Mouse (Mus musculus) heart, adult 9 months (tissue): ENCODE results near the gene Card10.
"Not testable (repeated sequence)": the region's sequence is repeated elsewhere in the genome, so short reads cannot be mapped to it uniquely, and the experiment has no call there.

ENCODE experiments used
- DNase-seq, 2 experiments: peaks; one replicate each; pipeline ENCODE4 v3.0.0; 2022; ENCODE audit warnings: low spot score in 2 of 2

The Card10 gene

GRCm38 (mm10) chr15:78802776-78803391 is at the start of gene Card10:
Gene Card10, minus strand, starts transcription at chr15:78803042.
- peak; percentile 67 to 74 for DNase-seq

GRCm38 (mm10) chr15:78851505-78852153 is 48.8 kb upstream of the Card10 start:
- DNase-seq: peak; percentile 83 to 92

- DNase-seq: no peak
These were observed 48.1 kb upstream of the Card10 start for GRCm38 (mm10) chr15:78850944-78851343.

GRCm38 (mm10) chr15:78850059-78850824 is 47.4 kb upstream of the Card10 start:
- DNase-seq: no peak

GRCm38 (mm10) chr15:78849485-78849884 is 46.6 kb upstream of the Card10 start:
- no peak for DNase-seq

- peak; percentile 75 to 85 for DNase-seq
These were observed 45.6 kb upstream of the Card10 start for GRCm38 (mm10) chr15:78848467-78848866.

GRCm38 (mm10) chr15:78846805-78847204 is 44.0 kb upstream of the Card10 start:
- DNase-seq: not testable (repeated sequence)

GRCm38 (mm10) chr15:78846352-78846751 is 43.5 kb upstream of the Card10 start:
- DNase-seq: no peak

GRCm38 (mm10) chr15:78845867-78846266 is 43.0 kb upstream of the Card10 start:
- DNase-seq: no peak

GRCm38 (mm10) chr15:78845321-78845720 is 42.5 kb upstream of the Card10 start:
- peak in 1 of 2 experiments; percentile 50 for DNase-seq

- peak; percentile 79 to 86 for DNase-seq
These were observed 41.9 kb upstream of the Card10 start for GRCm38 (mm10) chr15:78844791-78845190.

- DNase-seq: peak in 1 of 2 experiments; percentile 26
These were observed 41.0 kb upstream of the Card10 start for GRCm38 (mm10) chr15:78843581-78844469.

- peak; percentile 81 to 82 for DNase-seq
These were observed 39.7 kb upstream of the Card10 start, which contains the start of gene Cdc42ep1 for GRCm38 (mm10) chr15:78842371-78843163. Gene Cdc42ep1, plus strand, starts transcription at chr15:78842624.

- no peak for DNase-seq
These were observed 38.4 kb upstream of the Card10 start for GRCm38 (mm10) chr15:78841161-78841790.

- no peak for DNase-seq
These were observed 37.9 kb upstream of the Card10 start for GRCm38 (mm10) chr15:78840751-78841150.

- DNase-seq: peak; percentile 70 to 77
These were observed 37.4 kb upstream of the Card10 start for GRCm38 (mm10) chr15:78840241-78840640.

GRCm38 (mm10) chr15:78839744-78840143 is 36.9 kb upstream of the Card10 start:
- no peak for DNase-seq

- DNase-seq: peak; percentile 85 to 91
These were observed 33.3 kb upstream of the Card10 start for GRCm38 (mm10) chr15:78836086-78836621.

GRCm38 (mm10) chr15:78835200-78836085 is 32.6 kb upstream of the Card10 start:
- peak; percentile 59 to 76 for DNase-seq
